Mouse (Mus musculus): ENCODE measurements at regions not wholly inside any gene's neighbourhood (a gene's known extent, or its start where the extent isn't known, plus 50 kb on each side); places are given as distances from the start of the nearest gene placed in this dataset.

- in situ Hi-C loops (cut with MboI; ENCODE audit: low pct_unique_long_range_greater_than_20kb in 1 of 2, low sequenced_read_pairs in 2 of 2, unreplicated experiment in 1 of 2): no loop called here
Measured at GRCm38 (mm10) chr3:50983962-50984765, 240.1 kb upstream of the Noct start.

DNA sequence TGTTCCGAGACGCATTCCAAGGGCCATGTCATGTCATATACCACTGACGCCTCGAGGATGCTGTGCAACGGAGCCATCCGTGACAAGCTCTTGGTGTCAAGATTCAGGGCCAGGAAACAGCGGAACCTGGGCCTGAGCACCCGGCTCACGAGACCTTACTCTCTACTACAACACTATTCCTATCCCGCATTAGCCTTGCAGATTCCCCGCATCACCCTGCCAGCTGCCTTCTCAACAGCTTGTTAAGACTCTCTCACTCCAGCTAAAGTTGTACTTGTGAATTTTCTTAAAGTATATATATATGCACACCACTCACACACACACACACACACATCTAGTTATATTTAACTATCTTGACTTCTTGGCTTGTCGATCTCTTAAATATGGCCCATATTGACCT is 236.4 kb upstream of the Noct start:
- in situ Hi-C loops (cut with MboI; ENCODE audit: low pct_unique_long_range_greater_than_20kb in 1 of 2, low sequenced_read_pairs in 2 of 2, unreplicated experiment in 1 of 2): no loop called here

- in situ Hi-C loops (cut with MboI; ENCODE audit: low pct_unique_long_range_greater_than_20kb in 1 of 2, low sequenced_read_pairs in 2 of 2, unreplicated experiment in 1 of 2): no loop called here
Measured at GRCm38 (mm10) chr3:50990810-50991209, 233.4 kb upstream of the Noct start.

DNA sequence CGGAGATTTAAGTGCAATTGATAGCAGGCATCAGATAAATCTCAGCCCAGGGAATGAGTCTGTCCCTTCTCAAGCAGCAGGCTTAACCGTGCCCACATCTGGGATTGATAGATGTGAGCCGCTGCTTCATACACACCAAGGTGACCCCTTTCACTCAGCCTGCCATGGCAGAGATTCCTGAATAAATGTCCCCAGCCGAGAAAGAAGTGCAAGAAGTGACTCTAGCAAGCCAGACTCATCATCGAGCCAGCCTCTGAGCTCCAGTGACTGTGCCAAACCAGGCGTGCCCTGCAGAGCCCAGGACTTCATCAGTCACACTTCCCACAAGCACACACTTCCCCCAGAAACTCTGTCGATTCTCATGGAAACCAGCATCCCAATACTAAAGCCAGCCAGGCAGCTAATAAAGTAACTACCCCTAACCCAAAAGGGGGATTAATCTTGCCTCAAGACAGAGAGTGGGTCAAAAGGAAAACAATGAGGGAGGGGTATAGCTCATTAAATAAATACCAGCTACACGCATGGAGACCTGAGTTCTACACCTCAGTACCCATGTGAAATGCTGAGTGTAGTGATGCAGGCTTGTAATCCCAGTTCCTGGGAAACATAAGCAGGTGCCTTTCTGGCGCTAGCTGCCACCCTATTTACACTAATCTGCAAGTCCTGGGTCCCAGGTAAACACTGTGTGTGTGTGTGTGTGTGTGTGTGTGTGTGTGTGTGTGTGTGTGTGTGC is 231.5 kb upstream of the Noct start:
- in situ Hi-C loops (cut with MboI; ENCODE audit: low pct_unique_long_range_greater_than_20kb in 1 of 2, low sequenced_read_pairs in 2 of 2, unreplicated experiment in 1 of 2): no loop called here

- in situ Hi-C loops (cut with MboI; ENCODE audit: low pct_unique_long_range_greater_than_20kb in 1 of 2, low sequenced_read_pairs in 2 of 2, unreplicated experiment in 1 of 2): no loop called here
Measured at GRCm38 (mm10) chr3:50999745-51000144, 224.5 kb upstream of the Noct start.

GRCm38 (mm10) chr3:51000938-51001337 is 223.3 kb upstream of the Noct start:
- in situ Hi-C loops (cut with MboI; ENCODE audit: low pct_unique_long_range_greater_than_20kb in 1 of 2, low sequenced_read_pairs in 2 of 2, unreplicated experiment in 1 of 2): no loop called here

DNA sequence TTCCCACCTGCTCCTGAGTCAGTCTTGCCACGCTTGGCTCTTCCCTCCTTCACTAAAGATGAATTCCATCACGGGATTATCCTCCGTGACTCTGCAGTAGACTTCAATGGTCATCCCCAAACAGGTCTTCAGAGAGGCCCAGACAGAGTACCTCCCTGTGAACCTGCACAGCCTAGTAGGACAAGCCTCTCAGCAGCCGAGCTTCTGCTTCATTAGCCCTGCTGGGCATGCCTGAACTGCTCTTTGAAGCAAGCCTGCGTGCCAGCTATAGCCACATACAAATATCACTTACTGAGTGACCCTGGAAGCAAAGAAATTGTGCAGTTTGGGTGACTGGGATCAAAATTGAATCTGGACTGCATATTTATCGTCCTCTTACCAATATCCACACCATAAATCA is 221.6 kb upstream of the Noct start:
- in situ Hi-C loops (cut with MboI; ENCODE audit: low pct_unique_long_range_greater_than_20kb in 1 of 2, low sequenced_read_pairs in 2 of 2, unreplicated experiment in 1 of 2): no loop called here

DNA sequence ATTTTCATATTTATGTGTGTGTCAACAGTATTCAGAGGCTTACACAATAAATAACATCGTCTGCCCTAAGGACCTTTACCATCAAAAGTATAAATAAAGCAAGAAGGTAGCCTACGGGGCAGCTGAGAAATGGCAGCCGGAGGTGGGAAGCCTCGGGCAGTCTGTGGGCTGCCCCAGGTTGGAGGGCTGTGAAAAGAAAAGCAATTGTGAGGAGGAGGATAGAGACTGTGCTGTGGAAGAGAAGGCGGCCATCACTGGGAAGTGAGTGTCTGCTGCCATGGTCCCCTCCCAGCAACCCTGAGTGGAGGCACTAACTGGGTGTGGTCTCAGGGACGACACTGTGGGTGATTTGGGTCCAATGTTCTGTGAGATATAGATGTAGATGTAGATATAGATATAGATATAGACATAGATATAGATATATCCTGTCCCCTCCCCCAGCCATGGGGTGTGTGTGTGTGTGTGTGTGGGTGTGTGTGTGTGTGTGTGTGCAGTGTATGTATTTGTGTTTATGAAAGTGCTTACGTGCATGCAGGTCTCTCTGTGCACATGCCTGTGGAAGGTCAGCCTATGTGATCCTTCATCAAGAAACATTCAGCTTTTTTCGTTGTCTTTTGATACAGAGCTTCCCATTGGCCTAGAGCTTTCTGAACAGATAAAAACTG is 220.6 kb upstream of the Noct start:
- in situ Hi-C loops (cut with MboI; ENCODE audit: low pct_unique_long_range_greater_than_20kb in 1 of 2, low sequenced_read_pairs in 2 of 2, unreplicated experiment in 1 of 2): no loop called here

DNA sequence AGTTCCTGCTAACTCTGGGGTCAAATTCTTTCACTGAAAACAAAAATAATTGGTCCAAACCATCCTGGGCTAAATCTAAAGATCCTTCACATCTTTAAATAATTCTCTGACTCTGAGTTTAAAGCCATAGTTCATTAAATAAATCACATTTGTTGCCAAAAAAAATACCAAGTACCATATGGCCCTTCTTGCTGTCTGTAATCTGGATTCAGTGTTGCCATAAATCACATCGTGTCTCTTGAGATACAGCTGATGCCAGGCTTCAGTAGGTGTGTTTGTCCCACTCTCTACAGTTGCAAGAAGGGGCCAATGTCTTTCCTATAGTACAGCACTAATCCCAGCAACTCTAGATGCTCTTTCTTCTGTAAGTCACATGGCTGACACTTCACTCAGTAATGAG is 220.0 kb upstream of the Noct start:
- in situ Hi-C loops (cut with MboI; ENCODE audit: low pct_unique_long_range_greater_than_20kb in 1 of 2, low sequenced_read_pairs in 2 of 2, unreplicated experiment in 1 of 2): no loop called here

DNA sequence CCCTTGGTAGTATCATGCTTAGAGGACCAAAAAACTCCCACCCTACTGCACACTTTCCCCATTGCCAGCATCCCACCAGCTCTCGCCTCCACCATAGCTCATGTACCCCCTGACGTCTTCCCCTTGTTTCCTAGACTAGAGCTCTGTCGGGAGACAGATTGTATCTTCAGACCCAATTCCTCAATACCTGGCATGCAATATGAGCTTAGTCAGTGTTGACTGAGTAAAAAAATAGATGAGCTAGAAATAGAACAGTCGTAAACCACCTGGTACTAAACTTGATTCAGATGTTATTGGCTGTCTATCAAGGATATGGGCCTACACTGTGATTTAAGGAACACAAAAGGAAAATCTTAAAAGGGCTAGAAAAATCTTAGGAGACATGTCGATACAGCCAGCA is 215.1 kb upstream of the Noct start:
- in situ Hi-C loops (cut with MboI; ENCODE audit: low pct_unique_long_range_greater_than_20kb in 1 of 2, low sequenced_read_pairs in 2 of 2, unreplicated experiment in 1 of 2): no loop called here

DNA sequence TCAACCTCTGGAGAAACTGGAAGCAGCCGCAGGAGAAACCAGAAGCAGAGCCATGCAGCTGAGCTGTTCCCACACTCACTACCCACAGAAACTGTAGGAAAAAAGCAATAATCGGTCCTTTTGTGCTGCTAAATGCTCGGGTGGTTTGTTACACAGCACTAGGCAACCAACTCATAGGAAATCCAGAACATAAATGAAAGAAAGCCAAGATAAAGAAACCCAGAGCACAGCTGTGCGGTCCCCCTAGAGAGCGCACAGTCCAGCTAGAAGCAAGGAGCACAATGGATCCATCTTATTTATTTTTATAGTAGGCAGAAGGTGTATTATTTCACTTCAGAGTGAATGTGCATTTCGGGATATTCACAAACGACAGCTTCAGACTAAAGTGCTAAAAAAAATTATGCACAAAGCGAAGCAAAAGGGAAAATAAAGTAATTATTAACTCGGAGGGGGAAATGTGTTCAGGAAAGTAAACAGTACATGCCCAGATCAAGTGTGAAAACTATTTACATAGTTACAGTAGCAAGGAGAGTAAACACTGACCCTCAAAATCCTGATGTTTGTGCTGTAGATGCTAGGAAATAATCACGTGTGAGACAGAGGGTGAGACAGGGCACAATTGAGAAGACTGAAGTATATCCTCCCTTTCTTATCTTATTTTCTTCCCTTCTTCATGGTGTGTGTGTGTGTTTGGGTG is 204.4 kb upstream of the Noct start:
- in situ Hi-C loops (cut with MboI; ENCODE audit: low pct_unique_long_range_greater_than_20kb in 1 of 2, low sequenced_read_pairs in 2 of 2, unreplicated experiment in 1 of 2): no loop called here

GRCm38 (mm10) chr3:51024655-51025054 is 199.6 kb upstream of the Noct start:
- in situ Hi-C loops (cut with MboI; ENCODE audit: low pct_unique_long_range_greater_than_20kb in 1 of 2, low sequenced_read_pairs in 2 of 2, unreplicated experiment in 1 of 2): no loop called here

GRCm38 (mm10) chr3:51031821-51032220 is 192.4 kb upstream of the Noct start:
- in situ Hi-C loops (cut with MboI; ENCODE audit: low pct_unique_long_range_greater_than_20kb in 1 of 2, low sequenced_read_pairs in 2 of 2, unreplicated experiment in 1 of 2): no loop called here

DNA sequence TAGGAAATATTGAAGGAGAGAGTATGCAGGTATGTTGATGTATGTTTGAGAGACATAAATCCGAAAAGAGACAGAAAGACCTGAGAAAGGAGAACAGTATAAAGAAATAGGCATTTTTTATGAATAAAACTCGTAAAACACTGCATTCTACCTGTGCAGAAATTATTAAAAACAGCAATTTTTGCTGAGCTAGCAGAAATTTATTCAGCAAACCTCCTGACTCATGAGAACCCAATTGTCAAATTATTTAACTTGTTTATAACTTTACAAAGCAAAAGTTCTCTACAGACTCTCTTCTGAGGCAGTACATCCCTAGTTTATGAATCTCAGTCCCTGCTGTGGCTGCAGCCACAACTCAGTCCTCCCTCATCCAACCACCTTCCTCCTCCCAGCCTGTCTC is 191.0 kb upstream of the Noct start:
- in situ Hi-C loops (cut with MboI; ENCODE audit: low pct_unique_long_range_greater_than_20kb in 1 of 2, low sequenced_read_pairs in 2 of 2, unreplicated experiment in 1 of 2): no loop called here

GRCm38 (mm10) chr3:51036700-51037306 is 187.4 kb upstream of the Noct start:
- in situ Hi-C loops (cut with MboI; ENCODE audit: low pct_unique_long_range_greater_than_20kb in 1 of 2, low sequenced_read_pairs in 2 of 2, unreplicated experiment in 1 of 2): no loop called here

- in situ Hi-C loops (cut with MboI; ENCODE audit: low pct_unique_long_range_greater_than_20kb in 1 of 2, low sequenced_read_pairs in 2 of 2, unreplicated experiment in 1 of 2): no loop called here
Measured at GRCm38 (mm10) chr3:51042223-51042846, 181.9 kb upstream of the Noct start.

DNA sequence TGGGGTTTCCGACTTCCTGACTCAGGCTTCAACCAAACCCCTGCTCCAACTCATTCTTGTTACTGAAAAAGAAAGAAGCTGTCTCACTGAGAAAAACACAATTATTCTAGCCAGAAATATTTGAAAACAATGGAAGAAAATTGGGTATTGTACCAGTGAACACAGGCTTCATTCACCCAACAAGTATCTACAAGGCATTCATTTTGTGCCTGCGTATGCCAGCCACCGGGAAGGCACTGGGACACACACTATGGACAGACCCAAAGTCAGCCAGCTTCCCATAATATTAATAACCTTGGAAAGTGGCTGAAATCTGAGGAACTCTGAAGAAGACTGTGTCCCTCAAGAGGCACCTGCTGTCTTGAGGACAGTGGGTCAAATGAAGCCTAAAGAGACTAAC is 175.5 kb upstream of the Noct start:
- in situ Hi-C loops (cut with MboI; ENCODE audit: low pct_unique_long_range_greater_than_20kb in 1 of 2, low sequenced_read_pairs in 2 of 2, unreplicated experiment in 1 of 2): no loop called here

DNA sequence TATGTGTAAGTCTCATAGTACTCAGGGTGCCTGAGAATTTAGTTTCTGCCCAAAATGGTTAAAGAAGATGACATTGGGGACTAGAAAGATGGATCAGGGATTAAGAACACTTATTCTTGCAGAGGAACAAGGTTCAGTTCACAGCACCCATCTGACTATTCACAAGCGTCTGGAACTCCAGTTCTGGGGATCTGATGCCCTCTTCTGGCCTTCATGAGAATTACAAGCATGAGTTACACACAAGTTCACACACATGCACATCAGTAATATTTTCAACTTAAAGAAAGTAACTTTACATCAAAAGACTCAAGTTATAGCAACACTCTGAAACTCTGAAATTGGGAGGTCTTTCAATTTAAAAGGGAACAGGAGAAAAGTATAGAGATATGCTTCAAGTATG is 174.1 kb upstream of the Noct start:
- in situ Hi-C loops (cut with MboI; ENCODE audit: low pct_unique_long_range_greater_than_20kb in 1 of 2, low sequenced_read_pairs in 2 of 2, unreplicated experiment in 1 of 2): no loop called here

Measured in mouse embryonic stem cell (cell line).